Mouse (Mus musculus): ENCODE data around the gene Pam. TPM values are rescaled to one million over a fixed set of nuclear protein-coding genes. Genes with fewer than 3 reads are reported as not detected.

Gene Pam
- polyA plus RNA-seq, 1 experiment from 2014 or later: 34.4 TPM

GRCm38 (mm10) chr1:98029025-98029424 lies 66.4 kb downstream of the Pam start:
- H3K36me3 ChIP-seq (replicated peaks; ENCODE audit: control insufficient read depth, insufficient read depth): no peaks in the 10 kb centered on the region
- no peak overlapping the region for H3K9ac ChIP-seq
- no peak overlapping the region for H3K4me2 ChIP-seq (replicated peaks)
- no peak overlapping the region for H3K27ac ChIP-seq
- DNase-seq (ENCODE audit: low spot score) (no peak), ATAC-seq (ENCODE audit: low FRiP score) (no peak)
- H3K4me1 ChIP-seq (replicated peaks; ENCODE audit: control insufficient read depth, insufficient read depth, low read length): no peaks in the 10 kb centered on the region
- no peak overlapping the region for H3K4me3 ChIP-seq (replicated peaks; ENCODE audit: low read length)
- 92% methylated on average over 5 of the region's 5 CpGs for WGBS
- no peaks in the 10 kb centered on the region for H3K27me3 ChIP-seq (ENCODE audit: control insufficient read depth, insufficient read depth, low read length)
- no peaks in the 10 kb centered on the region for H3K9me3 ChIP-seq (ENCODE audit: control insufficient read depth, low read length)

- 89% methylated on average over 5 of the region's 5 CpGs for WGBS
These were observed 67.0 kb downstream of the Pam start for GRCm38 (mm10) chr1:98028468-98028867.

GRCm38 (mm10) chr1:98027959-98028358 lies 67.5 kb downstream of the Pam start:
- H3K4me2 ChIP-seq (replicated peaks): no peak overlapping the region
- H3K4me1 ChIP-seq (replicated peaks; ENCODE audit: control insufficient read depth, insufficient read depth, low read length): no peaks in the 10 kb centered on the region

More at GRCm38 (mm10) chr1:98028468-98028867, 67.0 kb downstream of the Pam start:
- Histone ChIP-seq H3K9me3 (ENCODE audit: control insufficient read depth, low read length) (no peaks in the 10 kb centered on the region), H3K9ac (no peak overlapping the region), H3K4me2 (replicated peaks) (no peak overlapping the region), H3K4me1 (replicated peaks; ENCODE audit: control insufficient read depth, insufficient read depth, low read length) (no peaks in the 10 kb centered on the region), H3K27me3 (ENCODE audit: control insufficient read depth, insufficient read depth, low read length) (no peaks in the 10 kb centered on the region), H3K27ac (no peak overlapping the region), H3K4me3 (replicated peaks; ENCODE audit: low read length) (no peak overlapping the region), H3K36me3 (replicated peaks; ENCODE audit: control insufficient read depth, insufficient read depth) (no peaks in the 10 kb centered on the region)
- ATAC-seq (ENCODE audit: low FRiP score) (no peak), DNase-seq (ENCODE audit: low spot score) (no peak)

GRCm38 (mm10) chr1:98025924-98026640 lies 69.4 kb downstream of the Pam start:
- H3K36me3 ChIP-seq (replicated peaks; ENCODE audit: control insufficient read depth, insufficient read depth): no peaks in the 10 kb centered on the region
- no peak overlapping the region for H3K27ac ChIP-seq
- H3K9ac ChIP-seq: no peak overlapping the region
- H3K27me3 ChIP-seq (ENCODE audit: control insufficient read depth, insufficient read depth, low read length): no peaks in the 10 kb centered on the region
- no peak for DNase-seq (ENCODE audit: low spot score)
- no peaks in the 10 kb centered on the region for H3K4me1 ChIP-seq (replicated peaks; ENCODE audit: control insufficient read depth, insufficient read depth, low read length)
- no peaks in the 10 kb centered on the region for H3K9me3 ChIP-seq (ENCODE audit: control insufficient read depth, low read length)
- ATAC-seq (ENCODE audit: low FRiP score): no peak
- no peak overlapping the region for H3K4me2 ChIP-seq (replicated peaks)
- no peak overlapping the region for H3K4me3 ChIP-seq (replicated peaks; ENCODE audit: low read length)
- WGBS: 86% methylated on average over 6 of the region's 6 CpGs

More at GRCm38 (mm10) chr1:98027959-98028358, 67.5 kb downstream of the Pam start:
- WGBS: 95% methylated on average over 4 of the region's 4 CpGs
- Histone ChIP-seq H3K9ac (no peak overlapping the region), H3K36me3 (replicated peaks; ENCODE audit: control insufficient read depth, insufficient read depth) (no peaks in the 10 kb centered on the region), H3K27ac (no peak overlapping the region), H3K9me3 (ENCODE audit: control insufficient read depth, low read length) (no peaks in the 10 kb centered on the region), H3K27me3 (ENCODE audit: control insufficient read depth, insufficient read depth, low read length) (no peaks in the 10 kb centered on the region), H3K4me3 (replicated peaks; ENCODE audit: low read length) (no peak overlapping the region)
- no peak for DNase-seq (ENCODE audit: low spot score)
- ATAC-seq (ENCODE audit: low FRiP score): no peak

DNA sequence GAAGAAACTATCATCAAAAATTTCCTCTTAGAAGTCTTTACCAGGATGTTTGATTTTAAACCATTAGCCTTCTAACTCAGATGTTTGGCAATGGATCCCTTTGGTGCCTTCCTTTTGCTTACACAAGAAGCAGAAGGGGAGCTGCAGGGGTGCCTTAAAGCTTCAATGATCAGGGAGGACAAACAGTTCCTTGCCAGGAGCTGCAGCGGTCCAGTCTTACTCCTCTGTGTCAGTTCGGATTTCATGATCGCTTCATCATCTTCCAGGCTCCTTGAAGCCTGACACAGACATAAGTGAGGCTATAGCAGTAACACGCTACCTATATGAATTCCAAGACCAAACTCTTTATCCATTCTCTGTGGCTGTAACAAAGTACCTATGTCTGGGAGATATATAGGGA lies 71.6 kb downstream of the Pam start:
- H3K27me3 ChIP-seq (ENCODE audit: control insufficient read depth, insufficient read depth, low read length): no peaks in the 10 kb centered on the region
- ATAC-seq (ENCODE audit: low FRiP score) (no peak), DNase-seq (ENCODE audit: low spot score) (no peak)
- no peaks in the 10 kb centered on the region for H3K4me1 ChIP-seq (replicated peaks; ENCODE audit: control insufficient read depth, insufficient read depth, low read length)
- no peaks in the 10 kb centered on the region for H3K9me3 ChIP-seq (ENCODE audit: control insufficient read depth, low read length)
- no peaks in the 10 kb centered on the region for H3K36me3 ChIP-seq (replicated peaks; ENCODE audit: control insufficient read depth, insufficient read depth)
- no peak overlapping the region for H3K4me3 ChIP-seq (replicated peaks; ENCODE audit: low read length)
- H3K9ac ChIP-seq: no peak overlapping the region
- H3K4me2 ChIP-seq (replicated peaks): no peak overlapping the region
- no peak overlapping the region for H3K27ac ChIP-seq
- 88% methylated on average over 4 of the region's 4 CpGs for WGBS

GRCm38 (mm10) chr1:98018987-98019386 lies 76.5 kb downstream of the Pam start:
- no peak for ATAC-seq (ENCODE audit: low FRiP score)
- no peak for DNase-seq (ENCODE audit: low spot score)
- Histone ChIP-seq H3K4me3 (replicated peaks; ENCODE audit: low read length) (no peak overlapping the region), H3K9me3 (ENCODE audit: control insufficient read depth, low read length) (no peaks in the 10 kb centered on the region), H3K4me1 (replicated peaks; ENCODE audit: control insufficient read depth, insufficient read depth, low read length) (no peaks in the 10 kb centered on the region), H3K27ac (no peak overlapping the region), H3K36me3 (replicated peaks; ENCODE audit: control insufficient read depth, insufficient read depth) (no peaks in the 10 kb centered on the region), H3K4me2 (replicated peaks) (no peak overlapping the region), H3K9ac (no peak overlapping the region), H3K27me3 (ENCODE audit: control insufficient read depth, insufficient read depth, low read length) (no peaks in the 10 kb centered on the region)
- WGBS: 95% methylated on average over 9 of the region's 9 CpGs

DNA sequence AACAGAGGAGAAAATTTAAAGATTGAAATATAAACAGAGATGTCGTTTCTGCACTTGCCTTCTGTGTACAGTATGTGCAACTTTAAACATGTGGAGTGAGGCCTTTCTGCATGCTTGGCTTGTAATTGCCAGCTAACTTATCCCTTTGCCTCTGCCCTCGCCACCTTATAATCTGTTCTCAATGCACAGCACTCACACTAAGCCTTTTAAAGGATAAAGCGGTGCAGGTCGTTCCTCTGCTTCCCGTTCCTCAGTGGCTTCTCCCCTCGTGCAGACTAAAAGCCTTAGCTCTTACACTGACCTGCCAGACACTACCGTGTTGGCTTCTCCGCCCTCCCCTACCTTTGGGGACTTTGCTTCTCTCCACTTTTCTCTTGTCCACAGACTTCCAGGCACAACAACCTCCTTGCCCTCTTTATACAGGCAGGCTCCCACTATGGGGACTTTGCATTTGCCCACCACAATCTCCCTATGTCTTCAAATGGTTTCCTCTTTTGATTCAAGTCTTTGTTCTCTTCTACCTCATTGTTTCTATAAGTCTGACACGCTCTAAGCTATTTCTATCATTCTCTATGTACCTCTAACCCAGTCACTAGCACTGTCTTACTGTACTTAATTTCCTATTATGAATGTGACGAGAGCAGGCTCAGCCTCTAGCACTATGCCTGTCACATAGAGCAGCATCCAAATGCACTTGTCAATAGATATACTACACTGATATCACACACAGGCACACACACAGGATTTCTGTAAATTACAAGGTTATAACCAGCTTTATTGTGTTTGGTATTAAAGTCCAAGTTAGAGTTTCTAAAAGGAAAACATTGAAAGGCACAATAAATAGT lies 79.2 kb downstream of the Pam start:
- DNase-seq (ENCODE audit: low spot score): no peak
- no peaks in the 10 kb centered on the region for H3K9me3 ChIP-seq (ENCODE audit: control insufficient read depth, low read length)
- no peak overlapping the region for H3K9ac ChIP-seq
- H3K4me2 ChIP-seq (replicated peaks): no peak overlapping the region
- 71% methylated on average over 10 of the region's 10 CpGs for WGBS
- H3K27me3 ChIP-seq (ENCODE audit: control insufficient read depth, insufficient read depth, low read length): no peaks in the 10 kb centered on the region
- H3K4me1 ChIP-seq (replicated peaks; ENCODE audit: control insufficient read depth, insufficient read depth, low read length): no peaks in the 10 kb centered on the region
- no peak overlapping the region for H3K4me3 ChIP-seq (replicated peaks; ENCODE audit: low read length)
- no peaks in the 10 kb centered on the region for H3K36me3 ChIP-seq (replicated peaks; ENCODE audit: control insufficient read depth, insufficient read depth)
- no peak overlapping the region for H3K27ac ChIP-seq
- no peak for ATAC-seq (ENCODE audit: low FRiP score)

- no peaks in the 10 kb centered on the region for H3K9me3 ChIP-seq (ENCODE audit: control insufficient read depth, low read length)
- no peak overlapping the region for H3K9ac ChIP-seq
- ATAC-seq (ENCODE audit: low FRiP score) (0 out of 2 replicates have a peak, but pooled peaks have one; percentile 43), DNase-seq (ENCODE audit: low spot score) (no peak)
- no peak overlapping the region for H3K27ac ChIP-seq
- no peaks in the 10 kb centered on the region for H3K36me3 ChIP-seq (replicated peaks; ENCODE audit: control insufficient read depth, insufficient read depth)
- 73% methylated on average over 4 of the region's 4 CpGs for WGBS
- H3K27me3 ChIP-seq (ENCODE audit: control insufficient read depth, insufficient read depth, low read length): no peaks in the 10 kb centered on the region
- no peak overlapping the region for H3K4me2 ChIP-seq (replicated peaks)
- no peak overlapping the region for H3K4me3 ChIP-seq (replicated peaks; ENCODE audit: low read length)
- H3K4me1 ChIP-seq (replicated peaks; ENCODE audit: control insufficient read depth, insufficient read depth, low read length): no peaks in the 10 kb centered on the region
These were observed 79.9 kb downstream of the Pam start for GRCm38 (mm10) chr1:98015564-98015963.

DNA sequence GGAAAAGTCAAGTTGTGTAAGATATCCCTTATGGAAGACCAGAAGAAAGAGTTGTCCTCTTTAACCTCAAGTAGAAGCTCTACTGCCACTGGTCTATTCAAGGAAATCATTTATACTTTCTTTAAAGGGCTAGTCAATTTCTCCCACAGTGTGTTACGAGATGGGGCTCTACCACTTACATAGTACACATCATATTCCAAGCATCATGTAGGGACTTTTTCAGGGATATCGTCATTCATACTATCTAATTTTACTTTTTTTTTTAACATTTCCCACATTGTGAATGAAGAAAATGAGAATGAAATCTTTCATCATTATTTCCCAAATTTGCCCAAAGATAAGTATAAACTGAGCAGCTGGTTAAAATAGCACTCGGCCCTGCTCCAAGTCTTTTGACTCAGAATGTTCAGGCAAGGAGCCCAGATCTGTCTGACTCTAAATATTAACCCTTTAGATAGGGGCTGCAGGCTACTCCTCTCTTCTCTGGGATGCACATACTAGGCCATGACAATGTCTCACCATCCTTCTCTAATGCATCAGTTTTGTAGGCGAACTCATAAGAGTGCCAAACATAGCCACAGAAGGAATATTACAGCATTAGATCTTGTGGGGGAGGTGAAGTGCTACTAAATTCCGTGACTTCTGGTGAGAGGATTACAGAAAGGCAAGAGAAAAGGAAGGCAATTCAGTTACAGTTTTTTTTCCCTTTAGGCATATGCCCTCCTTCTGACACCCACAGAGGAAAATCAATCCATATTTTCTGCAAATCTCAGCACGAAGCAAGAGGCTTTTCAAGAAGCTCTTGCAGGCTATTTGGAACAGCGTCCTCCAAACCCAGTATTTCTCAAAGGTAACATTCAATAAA lies 92.7 kb downstream of the Pam start:
- no peaks in the 10 kb centered on the region for H3K27me3 ChIP-seq (ENCODE audit: control insufficient read depth, insufficient read depth, low read length)
- ATAC-seq (ENCODE audit: low FRiP score) (peak; percentile 74; the same call in 1 of the 2 replicates), DNase-seq (ENCODE audit: low spot score) (peak; percentile 40)
- H3K27ac ChIP-seq: 0 out of 2 replicates have a peak overlapping the region, but pooled peaks have one; percentile 33
- H3K9ac ChIP-seq: no peak overlapping the region
- no peak overlapping the region for H3K4me3 ChIP-seq (replicated peaks; ENCODE audit: low read length)
- no peaks in the 10 kb centered on the region for H3K9me3 ChIP-seq (ENCODE audit: control insufficient read depth, low read length)
- WGBS: 68% methylated on average over 7 of the region's 7 CpGs
- no peak overlapping the region for H3K4me2 ChIP-seq (replicated peaks)
- H3K4me1 ChIP-seq (replicated peaks; ENCODE audit: control insufficient read depth, insufficient read depth, low read length): 0 out of 2 replicates have a peak, but pooled peaks cover 4% of the 10 kb centered on the region
- H3K36me3 ChIP-seq (replicated peaks; ENCODE audit: control insufficient read depth, insufficient read depth): no peaks in the 10 kb centered on the region
